Mouse (Mus musculus) ovary, postnatal 36 days (tissue): ENCODE measurements around the gene Gm7347.
"Not testable (repeated sequence)": the region's sequence is repeated elsewhere in the genome, so short reads cannot be mapped to it uniquely, and the experiment has no call there.

Experiments used
- DNase-seq: peaks from one replicate; pipeline ENCODE4 v3.0.0; 2022; ENCODE audit warnings: low spot score, mixed read lengths

Gm7347 gene

DNA sequence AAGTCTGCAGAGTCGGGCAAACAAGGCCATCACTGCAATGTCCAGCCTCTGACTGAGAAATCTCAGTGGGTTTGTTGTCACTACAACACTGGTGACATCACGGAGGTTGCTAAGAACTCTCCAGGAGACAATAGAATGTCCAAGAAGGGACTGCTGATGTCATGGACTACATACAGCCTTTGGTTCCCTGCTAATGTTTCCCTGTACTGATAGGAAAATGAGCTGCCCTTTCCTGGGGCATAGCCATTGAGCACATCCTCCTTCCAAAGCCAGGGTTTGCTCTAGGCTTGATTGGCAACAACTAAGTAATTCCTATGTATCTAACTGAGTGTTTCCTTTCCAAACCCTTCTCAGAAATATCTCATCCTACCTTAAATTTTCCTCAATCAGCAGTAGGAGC, at the start of gene Gm7347:
Gene Gm7347, minus strand, starts transcription at position 101 of the 400 bp plus-strand sequence.
- not testable (repeated sequence) for DNase-seq

DNA sequence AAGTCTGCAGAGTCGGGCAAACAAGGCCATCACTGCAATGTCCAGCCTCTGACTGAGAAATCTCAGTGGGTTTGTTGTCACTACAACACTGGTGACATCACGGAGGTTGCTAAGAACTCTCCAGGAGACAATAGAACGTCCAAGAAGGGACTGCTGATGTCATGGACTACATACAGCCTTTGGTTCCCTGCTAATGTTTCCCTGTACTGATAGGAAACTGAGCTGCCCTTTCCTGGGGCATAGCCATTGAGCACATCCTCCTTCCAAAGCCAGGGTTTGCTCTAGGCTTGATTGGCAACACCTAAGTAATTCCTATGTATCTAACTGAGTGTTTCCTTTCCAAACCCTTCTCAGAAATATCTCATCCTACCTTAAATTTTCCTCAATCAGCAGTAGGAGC, 46.9 kb upstream of the Gm7347 start, which contains the start of gene 5031410I06Rik:
Gene 5031410I06Rik, minus strand, starts transcription at position 101 of the 400 bp plus-strand sequence.
- not testable (repeated sequence) for DNase-seq

DNA sequence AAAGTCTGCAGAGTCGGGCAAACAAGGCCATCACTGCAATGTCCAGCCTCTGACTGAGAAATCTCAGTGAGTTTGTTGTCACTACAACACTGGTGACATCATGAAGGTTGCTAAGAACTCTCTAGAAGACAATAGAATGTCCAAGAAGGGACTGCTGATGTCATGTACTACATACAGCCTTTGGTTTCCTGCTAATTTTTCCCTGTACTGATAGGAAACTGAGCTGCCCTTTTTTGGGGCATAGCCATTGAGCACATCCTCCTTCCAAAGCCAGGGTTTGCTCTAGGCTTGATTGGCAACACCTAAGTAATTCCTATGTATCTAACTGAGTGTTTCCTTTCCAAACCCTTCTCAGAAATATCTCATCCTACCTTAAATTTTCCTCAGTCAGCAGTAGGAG, 30.8 kb upstream of the Gm7347 start, which contains the start of gene Gm10471:
Gene Gm10471, minus strand, starts transcription at position 101 of the 400 bp plus-strand sequence.
- not testable (repeated sequence) for DNase-seq

GRCm38 (mm10) chr5:26079023-26079422, 20.6 kb upstream of the Gm7347 start:
- not testable (repeated sequence) for DNase-seq

DNA sequence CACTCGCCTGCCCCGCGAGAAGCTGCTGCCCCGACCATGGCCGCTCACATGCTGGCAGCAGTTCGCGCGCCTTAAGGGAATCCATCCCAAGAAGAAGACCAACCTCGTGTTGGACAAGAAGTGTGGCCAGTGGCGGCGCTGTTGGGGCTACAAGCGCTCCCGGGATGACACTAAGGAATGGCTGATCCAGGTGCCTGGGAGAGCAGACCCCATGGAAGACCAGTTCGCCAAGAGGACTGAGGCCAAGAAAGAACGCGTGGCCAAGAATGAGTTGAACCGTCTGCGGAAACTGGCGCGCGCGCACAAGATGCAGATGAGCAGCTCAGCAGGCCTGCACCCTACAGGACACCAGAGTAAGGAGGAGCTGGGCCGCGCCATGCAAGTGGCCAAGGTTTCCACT, 12.3 kb upstream of the Gm7347 start:
- no peak for DNase-seq

GRCm38 (mm10) chr5:26039458-26039857, 18.9 kb downstream of the Gm7347 start, which contains the start of gene Speer4a:
TSS of gene Speer4a (minus strand) at chr5:26039558.
- DNase-seq, result not testable (repeated sequence)

- DNase-seq, result not testable (repeated sequence)
Observed at GRCm38 (mm10) chr5:26022816-26023215, 35.6 kb downstream of the Gm7347 start, which contains the start of gene Gm5862. TSS of gene Gm5862 (minus strand) at chr5:26022916.

DNA sequence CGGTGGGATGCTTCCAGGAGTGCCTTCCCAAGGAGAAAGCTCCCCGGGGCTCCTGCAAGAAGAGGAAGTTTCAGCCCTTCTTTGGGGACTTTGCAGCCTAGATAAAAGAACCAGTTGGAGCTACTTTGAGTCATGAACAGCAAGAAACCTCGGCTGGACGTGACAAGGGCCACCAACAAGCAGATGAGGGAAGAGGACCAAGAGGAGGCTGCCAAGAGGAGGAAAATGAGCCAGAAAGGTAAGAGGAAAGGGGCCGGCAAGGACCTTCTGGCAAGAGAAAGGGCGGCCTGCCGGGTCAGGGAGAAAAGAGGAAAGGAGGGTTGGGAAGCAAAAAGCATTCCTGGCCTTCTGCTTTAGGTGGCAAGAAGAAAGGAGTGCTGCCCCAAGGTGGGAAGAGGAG, 50.7 kb downstream of the Gm7347 start:
- DNase-seq, result not testable (repeated sequence)

GRCm38 (mm10) chr5:26006937-26007695, 51.3 kb downstream of the Gm7347 start:
- peak; percentile 64 for DNase-seq

DNA sequence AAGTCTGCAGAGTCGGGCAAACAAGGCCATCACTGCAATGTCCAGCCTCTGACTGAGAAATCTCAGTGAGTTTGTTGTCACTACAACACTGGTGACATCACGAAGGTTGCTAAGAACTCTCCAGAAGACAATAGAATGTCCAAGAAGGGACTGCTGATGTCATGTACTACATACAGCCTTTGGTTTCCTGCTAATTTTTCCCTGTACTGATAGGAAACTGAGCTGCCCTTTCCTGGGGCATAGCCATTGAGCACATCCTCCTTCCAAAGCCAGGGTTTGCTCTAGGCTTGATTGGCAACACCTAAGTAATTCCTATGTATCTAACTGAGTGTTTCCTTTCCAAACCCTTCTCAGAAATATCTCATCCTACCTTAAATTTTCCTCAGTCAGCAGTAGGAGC, 53.7 kb downstream of the Gm7347 start, which contains the start of gene Gm1979:
Gene Gm1979, minus strand, starts transcription at position 101 of the 400 bp plus-strand sequence.
- not testable (repeated sequence) for DNase-seq
